Mouse (Mus musculus) kidney, adult 11 months (tissue): ENCODE data around the gene Fermt2.

Experiments used
- DNase-seq: peaks from one replicate; pipeline ENCODE4 v3.0.0; 2022

Gene Fermt2

GRCm38 (mm10) chr14:45423220-45423619 lies 106.7 kb downstream of the Fermt2 start:
- DNase-seq = peak; percentile 31

- no peak for DNase-seq
Observed at GRCm38 (mm10) chr14:45422371-45422770, 107.5 kb downstream of the Fermt2 start.

- no peak for DNase-seq
Observed at GRCm38 (mm10) chr14:45419323-45419722, 110.6 kb downstream of the Fermt2 start.

GRCm38 (mm10) chr14:45418553-45418952 lies 111.4 kb downstream of the Fermt2 start:
- no peak for DNase-seq

GRCm38 (mm10) chr14:45416265-45416664 lies 113.7 kb downstream of the Fermt2 start:
- no peak for DNase-seq
